Comparison of ENCODE assay signal across 7 mouse cellular contexts in the genomic region with DNA sequence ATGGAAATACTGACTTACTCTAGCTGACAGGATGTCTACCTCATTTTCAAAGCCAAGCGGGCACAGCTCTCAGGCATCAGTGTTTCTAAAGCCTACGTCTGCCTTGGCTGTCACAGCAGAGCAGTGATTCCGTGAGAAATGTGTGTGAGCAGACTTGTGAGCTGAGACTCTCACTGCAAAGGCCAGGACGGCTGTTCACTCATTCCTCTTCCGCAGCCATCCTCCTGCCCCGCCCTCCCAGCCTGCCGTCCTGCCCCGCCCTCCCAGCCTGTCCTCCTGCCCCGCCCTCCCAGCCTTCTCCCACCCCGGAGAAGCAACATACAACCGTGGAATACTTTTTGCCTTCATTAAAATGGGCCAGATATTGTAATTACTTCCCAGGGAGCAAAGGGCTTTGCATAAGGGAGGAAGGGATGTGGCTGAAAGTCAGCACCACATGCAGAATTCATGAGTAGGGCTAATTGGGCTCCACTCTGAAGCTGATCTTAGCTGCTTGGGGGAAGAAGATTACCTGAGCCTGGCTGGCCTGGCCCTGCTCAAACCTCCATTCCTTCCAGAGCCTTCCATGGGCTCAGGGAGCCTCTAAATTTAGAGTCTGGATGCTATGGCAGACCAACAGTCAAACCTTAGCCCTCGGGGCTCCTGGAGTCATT. TPM values are rescaled to one million over a fixed set of nuclear protein-coding genes. Genes with fewer than 3 reads are reported as not detected.
A peak's percentile ranks its signal among the peaks of the same experiment; 100 is the strongest.
DNase-seq lines count a peak whose midpoint lies in the region; ATAC-seq and TF ChIP-seq lines count a peak whose summit lies in the region.

No protein-coding gene starts in this region.

- no peak for DNase-seq in kidney, adult 18-20 months
- DNase-seq in brain, embryonic 14.5 days (ENCODE audit: low read depth) = peak; percentile 87
- DNase-seq in thymus, postnatal 36 days = peak; percentile 16 to 29
- no peak for DNase-seq in left cerebral cortex, postnatal 36 days (ENCODE audit: low spot score in 2 of 2)

- no peaks in the 10 kb centered on the region for H3K9me3 ChIP-seq in kidney, embryonic 16.5 days (ENCODE audit: low read length)
- H3K9me3 ChIP-seq in forebrain, embryonic 13.5 days (replicated peaks) = no peaks in the 10 kb centered on the region
- H3K9me3 ChIP-seq in liver, embryonic 12.5 days (replicated peaks) = no peaks in the 10 kb centered on the region

- peak overlapping the region; percentile 3; the same call in 1 of the 2 replicates for H3K4me3 ChIP-seq in kidney, embryonic 16.5 days (ENCODE audit: low read length)
- H3K4me3 ChIP-seq in forebrain, embryonic 13.5 days = 0 out of 2 replicates have a peak overlapping the region, but pooled peaks have one; percentile 13
- no peak overlapping the region for H3K4me3 ChIP-seq in liver, embryonic 12.5 days

- TF ChIP-seq CTCF in brain, embryonic 14.5 days (IDR thresholded peaks at IDR 0.05; ENCODE audit: borderline replicate concordance, extremely low read depth, insufficient read depth, insufficient read length) = no peak

- no peaks in the 10 kb centered on the region for H3K36me3 ChIP-seq in kidney, embryonic 16.5 days (ENCODE audit: insufficient read depth, low read length)
- no peaks in the 10 kb centered on the region for H3K36me3 ChIP-seq in forebrain, embryonic 13.5 days (ENCODE audit: poor library complexity, severe bottlenecking)
- no peaks in the 10 kb centered on the region for H3K36me3 ChIP-seq in liver, embryonic 12.5 days

- H3K27me3 ChIP-seq in kidney, embryonic 16.5 days (ENCODE audit: insufficient read depth, low read length) = peaks cover 5% of the 10 kb centered on the region; the same call in 1 of the 2 replicates
- H3K27me3 ChIP-seq in forebrain, embryonic 13.5 days = peaks cover 14% of the 10 kb centered on the region; the same call in 1 of the 2 replicates
- H3K27me3 ChIP-seq in liver, embryonic 12.5 days (replicated peaks) = peaks cover 56% of the 10 kb centered on the region

- intact Hi-C loops in left cerebral cortex, postnatal 36 days (cut with DNase I) = no loop called here

- 0 out of 2 replicates have a peak overlapping the region, but pooled peaks have one; percentile 43 for H3K9ac ChIP-seq in kidney, embryonic 16.5 days (replicated peaks; ENCODE audit: low read length)
- peak overlapping the region; percentile 48; the same call in 1 of the 2 replicates for H3K9ac ChIP-seq in forebrain, embryonic 13.5 days
- H3K9ac ChIP-seq in liver, embryonic 12.5 days = no peak overlapping the region

- 6% methylated on average over 12 of the region's 12 CpGs for WGBS in kidney, embryonic 16.5 days
- 8% methylated on average over 11 of the region's 12 CpGs for WGBS in forebrain, embryonic 13.5 days
- WGBS in liver, embryonic 12.5 days (ENCODE audit: insufficient replicate concordance) = 8% methylated on average over 12 of the region's 12 CpGs

- no peak for TF ChIP-seq POLR2A in brain, embryonic 14.5 days (IDR thresholded peaks at IDR 0.05; ENCODE audit: borderline replicate concordance, extremely low read depth, insufficient read depth, insufficient read length, poor library complexity, severe bottlenecking)

- ATAC-seq in kidney, embryonic 16.5 days (ENCODE audit: low FRiP score, low TSS enrichment) = peak; percentile 39; the same call in 1 of the 2 replicates
- ATAC-seq in forebrain, embryonic 13.5 days = peak; percentile 72; the same call in 1 of the 2 replicates
- no peak for ATAC-seq in liver, embryonic 12.5 days

- peak overlapping the region; percentile 41 for H3K4me2 ChIP-seq in kidney, embryonic 16.5 days (replicated peaks; ENCODE audit: low read depth, low read length)
- H3K4me2 ChIP-seq in forebrain, embryonic 13.5 days = peak overlapping the region; percentile 49
- peak overlapping the region; percentile 47 for H3K4me2 ChIP-seq in liver, embryonic 12.5 days

- H3K27ac ChIP-seq in kidney, embryonic 16.5 days (ENCODE audit: low read length) = no peak overlapping the region
- peak overlapping the region; percentile 37 for H3K27ac ChIP-seq in forebrain, embryonic 13.5 days
- H3K27ac ChIP-seq in liver, embryonic 12.5 days = no peak overlapping the region

- peaks cover 14% of the 10 kb centered on the region for H3K4me1 ChIP-seq in kidney, embryonic 16.5 days (ENCODE audit: insufficient read depth, low read length)
- peaks cover 31% of the 10 kb centered on the region for H3K4me1 ChIP-seq in forebrain, embryonic 13.5 days
- peaks cover 8% of the 10 kb centered on the region for H3K4me1 ChIP-seq in liver, embryonic 12.5 days

RNA-seq across cellular contexts. Expression of a gene that starts 23.0 kb away (rescaled TPM):
- 0.21 and 0.32 TPM in 2 replicates for polyA plus RNA-seq in kidney, embryonic 16.5 days (2015; fragmentation: Nextera tagmentation; extraction: Ambion mirVana)
- 22.9 and 25.1 TPM in 2 replicates for polyA plus RNA-seq in brain, embryonic 14.5 days (2012; rRNA removed)
- 14.3 and 17.0 TPM in 2 replicates for polyA plus RNA-seq in forebrain, embryonic 13.5 days (2015; fragmentation: Nextera tagmentation; extraction: Ambion mirVana)
- polyA plus RNA-seq in liver, embryonic 12.5 days (2016; fragmentation: Nextera tagmentation; extraction: Ambion mirVana) = not detected in 2 replicates
- total RNA-seq in left cerebral cortex, postnatal 36 days (2021) = 1 to 10 TPM; 6.3 to 6.4 TPM

RNA-seq across cellular contexts. Expression of a gene that starts 23.0 kb away (rescaled TPM):
- 0.10 and 0.13 TPM in 2 replicates for polyA plus RNA-seq in kidney, embryonic 16.5 days (2015; fragmentation: Nextera tagmentation; extraction: Ambion mirVana)
- 21.7 and 23.3 TPM in 2 replicates for polyA plus RNA-seq in brain, embryonic 14.5 days (2012; rRNA removed)
- 3.4 and 3.9 TPM in 2 replicates for polyA plus RNA-seq in forebrain, embryonic 13.5 days (2015; fragmentation: Nextera tagmentation; extraction: Ambion mirVana)
- not detected in 2 replicates for polyA plus RNA-seq in liver, embryonic 12.5 days (2016; fragmentation: Nextera tagmentation; extraction: Ambion mirVana)
- total RNA-seq in left cerebral cortex, postnatal 36 days (2021) = 1 to 10 TPM; 5.4 to 6.2 TPM

RNA-seq across cellular contexts. Expression of a gene that starts 28.8 kb away (rescaled TPM):
- polyA plus RNA-seq in kidney, embryonic 16.5 days (2015; fragmentation: Nextera tagmentation; extraction: Ambion mirVana) = 9.0 and 9.3 TPM in 2 replicates
- 1.3 TPM in 2 replicates for polyA plus RNA-seq in brain, embryonic 14.5 days (2012; rRNA removed)
- polyA plus RNA-seq in forebrain, embryonic 13.5 days (2015; fragmentation: Nextera tagmentation; extraction: Ambion mirVana) = 0.23 and 0.59 TPM in 2 replicates
- 2.7 and 3.1 TPM in 2 replicates for polyA plus RNA-seq in liver, embryonic 12.5 days (2016; fragmentation: Nextera tagmentation; extraction: Ambion mirVana)
- 10 to 100 TPM; 29.6 to 31.5 TPM for total RNA-seq in left cerebral cortex, postnatal 36 days (2021)

Comparison
In these comparisons a context has a peak if more than half of its experiments do, and no peak if none do; other contexts are left out.
1. DNase-seq: peak in brain, embryonic 14.5 days (single experiment) and thymus, postnatal 36 days (2 of 2); none in kidney, adult 18-20 months (single experiment) and left cerebral cortex, postnatal 36 days (0 of 2).
2. RNA of a gene that starts 23.0 kb away (polyA plus RNA-seq): 22.9 to 25.1 TPM in brain, embryonic 14.5 days and 14.3 to 17.0 TPM in forebrain, embryonic 13.5 days; 0.21 to 0.32 TPM in kidney, embryonic 16.5 days and not detected in liver, embryonic 12.5 days; every median in the first group is over 10 times any median in the second.
3. Peak in every context shown above with its lines, with median percentiles within 50 percentile points of each other: H3K4me2 ChIP-seq.